Mouse (Mus musculus): Measurements from ENCODE around the gene H2-Ob.

DNA sequence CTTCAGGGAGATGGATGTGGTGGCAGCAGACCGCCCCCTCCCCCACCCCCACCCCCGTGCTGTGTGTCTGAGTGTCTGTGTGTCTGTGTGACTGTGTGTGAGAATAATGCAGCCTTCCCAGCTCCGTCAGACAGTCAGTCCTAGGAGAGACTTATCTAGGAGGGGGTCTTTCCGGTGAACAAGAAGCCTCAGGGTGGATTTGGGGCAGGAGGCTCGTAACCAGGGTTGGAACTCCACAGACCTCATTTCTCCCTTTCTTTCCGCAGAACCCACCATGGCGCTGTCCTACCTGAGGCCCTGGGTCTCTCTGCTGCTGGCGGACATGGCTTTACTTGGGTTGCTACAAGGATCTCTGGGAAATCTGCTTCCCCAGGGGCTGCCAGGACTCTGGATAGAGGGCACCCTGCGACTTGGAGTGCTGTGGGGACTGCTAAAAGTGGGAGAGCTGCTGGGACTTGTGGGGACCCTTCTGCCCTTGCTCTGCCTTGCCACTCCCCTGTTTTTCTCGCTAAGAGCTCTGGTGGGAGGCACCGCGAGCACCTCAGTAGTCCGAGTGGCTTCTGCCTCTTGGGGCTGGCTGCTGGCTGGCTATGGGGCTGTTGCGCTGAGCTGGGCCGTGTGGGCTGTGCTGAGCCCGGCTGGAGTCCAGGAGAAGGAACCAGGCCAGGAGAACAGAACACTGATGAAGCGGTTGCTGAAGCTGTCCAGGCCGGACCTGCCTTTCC, 33.5 kb upstream of the H2-Ob start:
- TF ChIP-seq CTCF (IDR thresholded peaks at IDR 0.05; ENCODE audit: low read depth) (no peak), EP300 (IDR thresholded peaks at IDR 0.05; ENCODE audit: low read depth) (no peak)

Measured in liver, embryonic 14.5 days (tissue).